Mouse (Mus musculus) myocyte (in vitro differentiated cells): ENCODE results near the gene Wdpcp. TPM values are rescaled to one million over a fixed set of nuclear protein-coding genes. Genes with fewer than 3 reads are reported as not detected.

Experiments
- H3K27me3 ChIP-seq: one replicate; pipeline ENCODE4 v1.6.1; 2011; ENCODE audit not compliant: control insufficient read depth, insufficient read depth, insufficient read length
- H3K36me3 ChIP-seq: one replicate; pipeline ENCODE4 v1.6.1; 2011; ENCODE audit not compliant: control insufficient read depth, insufficient read depth
- H3K4me2 ChIP-seq: one replicate; pipeline ENCODE4 v1.6.1; 2011; ENCODE audit warnings: low read depth, control low read depth
- H3K4me3 ChIP-seq: one replicate; pipeline ENCODE4 v1.5.1; 2011; ENCODE audit warnings: mild to moderate bottlenecking, control low read depth, moderate library complexity
- H3K79me2 ChIP-seq: one replicate; pipeline ENCODE4 v1.6.1; 2011; ENCODE audit not compliant: control insufficient read depth, insufficient read depth
- H3ac ChIP-seq: one replicate; pipeline ENCODE4 v1.6.1; 2011; ENCODE audit not compliant: control insufficient read depth, insufficient read length
- CEBPB ChIP-seq: IDR thresholded peaks from 2 replicates; pipeline ENCODE4 v1.6.1; 2011; ENCODE audit warnings: mild to moderate bottlenecking, moderate library complexity; ENCODE audit not compliant: poor library complexity, insufficient read depth, severe bottlenecking
- E2F4 ChIP-seq: IDR thresholded peaks from one replicate; pipeline ENCODE4 v1.6.1; 2011; ENCODE audit warnings: mild to moderate bottlenecking, control low read depth, moderate library complexity; ENCODE audit not compliant: insufficient read depth
- MAX ChIP-seq: IDR thresholded peaks from one replicate; pipeline ENCODE4 v1.6.1; 2011; ENCODE audit warnings: low read depth, mild to moderate bottlenecking, control low read depth
- MYOD1 ChIP-seq, 3 experiments: IDR thresholded peaks; one replicate each; pipeline ENCODE4 v1.6.1; 2011; ENCODE audit warnings: control low read depth in 2 of 3, low read depth in 2 of 3, mild to moderate bottlenecking in 2 of 3, moderate library complexity in 1 of 3; ENCODE audit not compliant: insufficient read length in 2 of 3, control insufficient read depth in 1 of 3
- MYOG ChIP-seq, 3 experiments: IDR thresholded peaks; one replicate each; pipeline ENCODE4 v1.6.1; 2011; ENCODE audit warnings: control low read depth in 2 of 3, low read depth in 2 of 3, mild to moderate bottlenecking in 2 of 3; ENCODE audit not compliant: insufficient read length in 2 of 3, control insufficient read depth in 1 of 3, insufficient read depth in 1 of 3
- POLR2A ChIP-seq: IDR thresholded peaks from one replicate; pipeline ENCODE4 v1.6.1; 2011; ENCODE audit warnings: low read depth, mild to moderate bottlenecking, control low read depth, moderate library complexity; ENCODE audit not compliant: insufficient read length
- POLR2AphosphoS2 ChIP-seq: IDR thresholded peaks from one replicate; pipeline ENCODE4 v1.6.1; 2011; ENCODE audit warnings: low read depth, control low read depth; ENCODE audit not compliant: insufficient read length
- REST ChIP-seq: IDR thresholded peaks from one replicate; pipeline ENCODE4 v1.6.1; 2011; ENCODE audit warnings: mild to moderate bottlenecking, control low read depth, moderate library complexity; ENCODE audit not compliant: insufficient read depth, insufficient read length
- SRF ChIP-seq: IDR thresholded peaks from one replicate; pipeline ENCODE4 v1.6.1; 2011; ENCODE audit warnings: low read depth; ENCODE audit not compliant: control insufficient read depth, insufficient read length
- TCF12 ChIP-seq: IDR thresholded peaks from one replicate; pipeline ENCODE4 v1.6.1; 2011; ENCODE audit warnings: mild to moderate bottlenecking, control low read depth; ENCODE audit not compliant: poor library complexity, insufficient read depth, severe bottlenecking
- TCF3 ChIP-seq: IDR thresholded peaks from one replicate; pipeline ENCODE4 v1.6.1; 2011; ENCODE audit warnings: low read depth, control low read depth; ENCODE audit not compliant: insufficient read length
- USF1 ChIP-seq: IDR thresholded peaks from one replicate; pipeline ENCODE4 v1.6.1; 2011; ENCODE audit warnings: low read depth, mild to moderate bottlenecking, control low read depth, moderate library complexity
- polyA plus RNA-seq: library from polyadenylated mRNA; unstranded; fragments of >200 nt; fragmentation: generic; extraction: Trizol; gene quantifications from one replicate; pipeline ENCODE4 v1.2.1, GENCODE M21; 2012; ENCODE audit warnings: missing spikeins

Gene Wdpcp
- polyA plus RNA-seq, 1 experiment, result 5.2 TPM

GRCm38 (mm10) chr11:21567733-21568132 is 4.3 kb upstream of the Wdpcp start:
- no peak for TF ChIP-seq SRF
- no peak for TF ChIP-seq MAX
- TF ChIP-seq POLR2A, result no peak
- TF ChIP-seq USF1, result no peak
- TF ChIP-seq MYOD1 (IDR thresholded peaks at IDR 0.05; ENCODE audit: control insufficient read depth in 1 of 3, insufficient read length in 2 of 3, low read depth in 2 of 3), result no peak
- no peak for TF ChIP-seq MYOG (IDR thresholded peaks at IDR 0.05; ENCODE audit: control insufficient read depth in 1 of 3, insufficient read depth in 1 of 3, insufficient read length in 2 of 3, low read depth in 2 of 3)
- no peak for TF ChIP-seq REST
- TF ChIP-seq POLR2AphosphoS2, result no peak
- H3K36me3 ChIP-seq, result peaks cover 18% of the 10 kb centered on the region
- H3K27me3 ChIP-seq, result no peaks in the 10 kb centered on the region
- H3K4me2 ChIP-seq, result peak overlapping the region; percentile 35
- H3K79me2 ChIP-seq, result peaks cover 48% of the 10 kb centered on the region
- H3K4me3 ChIP-seq, result no peak overlapping the region
- no peak overlapping the region for H3ac ChIP-seq

- Histone ChIP-seq H3K4me3 (peak overlapping the region; percentile 87), H3K4me2 (peak overlapping the region; percentile 85), H3K79me2 (peaks cover 48% of the 10 kb centered on the region), H3K36me3 (peaks cover 18% of the 10 kb centered on the region), H3ac (no peak overlapping the region), H3K27me3 (no peaks in the 10 kb centered on the region)
- TF ChIP-seq USF1 (no peak), MAX (no peak), POLR2A (no peak), MYOG (IDR thresholded peaks at IDR 0.05; ENCODE audit: control insufficient read depth in 1 of 3, insufficient read depth in 1 of 3, insufficient read length in 2 of 3, low read depth in 2 of 3) (no peak), MYOD1 (IDR thresholded peaks at IDR 0.05; ENCODE audit: control insufficient read depth in 1 of 3, insufficient read length in 2 of 3, low read depth in 2 of 3) (no peak), SRF (no peak), POLR2AphosphoS2 (no peak), REST (no peak), CEBPB (no peak), TCF3 (no peak), E2F4 (no peak), TCF12 (no peak)
Observed at GRCm38 (mm10) chr11:21569002-21569401, 3.0 kb upstream of the Wdpcp start.

- peak overlapping the region; percentile 87 for H3K4me3 ChIP-seq
- no peak overlapping the region for H3ac ChIP-seq
- TF ChIP-seq POLR2A (no peak), MYOG (IDR thresholded peaks at IDR 0.05; ENCODE audit: control insufficient read depth in 1 of 3, insufficient read depth in 1 of 3, insufficient read length in 2 of 3, low read depth in 2 of 3) (no peak), POLR2AphosphoS2 (no peak), TCF3 (no peak), SRF (no peak), MAX (no peak), CEBPB (no peak), USF1 (no peak), E2F4 (no peak), MYOD1 (IDR thresholded peaks at IDR 0.05; ENCODE audit: control insufficient read depth in 1 of 3, insufficient read length in 2 of 3, low read depth in 2 of 3) (no peak), TCF12 (no peak), REST (no peak)
- peak overlapping the region; percentile 85 for H3K4me2 ChIP-seq
- H3K36me3 ChIP-seq, result peaks cover 18% of the 10 kb centered on the region
- peaks cover 48% of the 10 kb centered on the region for H3K79me2 ChIP-seq
- H3K27me3 ChIP-seq, result no peaks in the 10 kb centered on the region
Observed at GRCm38 (mm10) chr11:21569456-21570108, 2.5 kb upstream of the Wdpcp start.

- Histone ChIP-seq H3ac (no peak overlapping the region), H3K27me3 (no peaks in the 10 kb centered on the region), H3K4me3 (peak overlapping the region; percentile 87), H3K79me2 (peaks cover 48% of the 10 kb centered on the region), H3K4me2 (peak overlapping the region; percentile 85), H3K36me3 (peaks cover 13% of the 10 kb centered on the region)
- no peak for TF ChIP-seq E2F4
- TF ChIP-seq POLR2AphosphoS2, result no peak
Observed at GRCm38 (mm10) chr11:21570109-21570474, 1.9 kb upstream of the Wdpcp start.

- Histone ChIP-seq H3K4me3 (peak overlapping the region; percentile 87), H3K27me3 (no peaks in the 10 kb centered on the region), H3K4me2 (peak overlapping the region; percentile 85), H3K36me3 (peaks cover 6% of the 10 kb centered on the region), H3ac (peak overlapping the region; percentile 24), H3K79me2 (peaks cover 48% of the 10 kb centered on the region)
- TF ChIP-seq SRF (no peak), MYOG (IDR thresholded peaks at IDR 0.05; ENCODE audit: control insufficient read depth in 1 of 3, insufficient read depth in 1 of 3, insufficient read length in 2 of 3, low read depth in 2 of 3) (no peak)
Observed at GRCm38 (mm10) chr11:21570973-21571372, 1.1 kb upstream of the Wdpcp start.
